Mouse (Mus musculus) bone marrow, adult 2 months (tissue): ENCODE measurements around the gene Nr5a2. TPM values are rescaled to one million over a fixed set of nuclear protein-coding genes. Genes with fewer than 3 reads are reported as not detected.

ENCODE experiments used
- H3K27ac ChIP-seq: fragments of 200-500 bp; 2 replicates; pipeline ENCODE4 v1.5.1; 2012; ENCODE audit warnings: low read depth, mild to moderate bottlenecking, control low read depth, inconsistent platforms, low read length; ENCODE audit not compliant: control insufficient read depth, poor library complexity, insufficient read depth
- H3K4me1 ChIP-seq: fragments of 200-500 bp; 2 replicates; pipeline ENCODE4 v1.6.1; 2011; ENCODE audit warnings: low read length; ENCODE audit not compliant: control insufficient read depth, insufficient read depth
- H3K4me3 ChIP-seq: fragments of 200-500 bp; replicated peaks from 2 replicates; pipeline ENCODE3; 2011; ENCODE audit warnings: mild to moderate bottlenecking, low read depth, low read length, control low read depth; ENCODE audit not compliant: control insufficient read depth
- CTCF ChIP-seq: fragments of 200-500 bp; IDR thresholded peaks from 2 replicates; pipeline ENCODE4 v1.5.1; 2011; ENCODE audit warnings: low read length, control low read depth; ENCODE audit not compliant: control insufficient read depth, insufficient read depth
- POLR2A ChIP-seq: fragments of 200-500 bp; IDR thresholded peaks from 2 replicates; pipeline ENCODE4 v1.6.1; 2011; ENCODE audit warnings: low read depth, mild to moderate bottlenecking, control low read depth, low read length, borderline replicate concordance; ENCODE audit not compliant: control insufficient read depth
- WGBS: fragments of 180-500 bp; shearing (Covaris S2); methylation state at CpG from one replicate; pipeline ENCODE4 v1.1.7; 2018; 5-methylcytosine and 5-hydroxymethylcytosine counted together
- polyA plus RNA-seq: library from polyadenylated mRNA; stranded (reverse); fragments of >200 nt; gene quantifications from 2 replicates; pipeline ENCODE4 v1.2.4, GENCODE M21; 2011; ENCODE audit warnings: low replicate concordance; ENCODE audit not compliant: missing spikeins, insufficient read depth, insufficient read length

The Nr5a2 gene
- polyA plus RNA-seq, 1 experiment, result 2.3 TPM

DNA sequence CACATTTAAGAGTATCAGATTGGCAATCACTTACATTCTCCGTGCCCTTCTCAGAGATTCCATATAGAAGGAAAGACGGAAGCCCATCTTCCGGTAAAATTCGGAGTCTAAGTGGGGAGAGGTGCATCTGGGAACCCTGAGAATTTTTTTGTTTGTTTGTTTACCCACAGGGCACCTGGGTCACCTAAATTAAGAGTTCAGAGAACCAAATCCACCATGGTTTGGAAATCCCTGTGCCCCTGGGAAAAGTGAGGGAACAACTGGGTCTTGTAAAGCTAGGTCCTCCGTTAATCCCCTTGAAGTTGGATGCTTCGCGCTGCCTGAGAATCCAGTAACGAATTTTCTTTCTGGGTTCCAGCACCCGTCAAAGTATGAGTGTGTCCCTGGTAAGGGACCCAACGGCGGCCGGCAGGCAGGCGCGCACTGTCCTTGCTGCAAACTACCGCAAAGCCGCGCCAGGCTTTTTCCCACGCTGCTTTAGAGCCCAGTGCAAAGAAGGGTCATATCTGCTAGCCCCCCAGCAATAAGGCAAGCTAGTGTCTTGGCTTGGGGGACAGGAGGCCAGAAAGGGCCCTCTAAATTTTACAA, 13.3 kb downstream of the Nr5a2 start:
- no peak overlapping the region for H3K4me3 ChIP-seq
- 6% methylated on average over 18 of the region's 18 CpGs for WGBS
- TF ChIP-seq CTCF (no peak), POLR2A (no peak)
- H3K4me1 ChIP-seq, result no peaks in the 10 kb centered on the region
- H3K27ac ChIP-seq, result no peak overlapping the region

DNA sequence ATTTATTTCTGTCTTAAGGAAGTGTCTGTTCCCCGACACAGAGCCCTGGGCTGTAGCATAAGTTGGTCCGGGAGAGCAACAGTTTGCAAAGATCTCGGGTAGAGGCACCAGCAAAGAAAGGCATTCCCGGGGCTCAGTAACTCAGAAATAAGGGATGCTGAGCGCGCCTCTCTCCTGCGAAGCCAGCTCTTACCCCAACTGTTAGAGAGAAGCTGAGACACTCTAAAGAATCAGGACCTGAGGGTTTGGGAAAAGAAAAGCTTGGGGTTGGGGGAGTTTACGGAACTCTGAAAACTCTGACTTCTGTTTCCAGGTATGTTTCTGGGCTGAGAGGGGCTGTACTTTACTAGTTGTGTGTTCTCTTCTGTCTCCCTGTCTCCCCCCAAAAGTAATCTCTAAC, 13.8 kb downstream of the Nr5a2 start:
- no peaks in the 10 kb centered on the region for H3K4me1 ChIP-seq
- TF ChIP-seq POLR2A (no peak), CTCF (no peak)
- 10% methylated on average over 8 of the region's 8 CpGs for WGBS
- H3K4me3 ChIP-seq, result no peak overlapping the region
- H3K27ac ChIP-seq, result no peak overlapping the region

DNA sequence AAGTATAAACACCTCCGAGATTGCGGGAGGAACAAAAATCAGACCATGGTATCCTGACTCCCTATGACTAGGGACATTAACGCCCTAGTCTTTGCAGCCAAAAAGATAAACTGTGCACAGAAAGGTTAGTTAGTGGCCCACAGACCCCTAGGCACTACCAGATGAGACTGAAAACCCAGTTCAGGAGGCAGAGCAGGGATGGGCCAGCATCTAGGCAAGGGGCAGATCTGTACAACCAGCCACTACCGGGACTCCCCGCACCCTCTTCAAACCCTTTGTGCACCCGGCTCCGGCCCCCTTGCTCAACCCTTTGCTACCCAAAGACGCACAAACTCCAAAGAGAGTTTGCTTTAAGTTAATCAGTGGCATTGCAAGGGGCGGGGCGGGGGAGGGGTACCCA, 14.4 kb downstream of the Nr5a2 start:
- TF ChIP-seq POLR2A, result no peak
- TF ChIP-seq CTCF, result no peak
- no peaks in the 10 kb centered on the region for H3K4me1 ChIP-seq
- WGBS, result 7% methylated on average over 10 of the region's 10 CpGs
- no peak overlapping the region for H3K27ac ChIP-seq
- no peak overlapping the region for H3K4me3 ChIP-seq

DNA sequence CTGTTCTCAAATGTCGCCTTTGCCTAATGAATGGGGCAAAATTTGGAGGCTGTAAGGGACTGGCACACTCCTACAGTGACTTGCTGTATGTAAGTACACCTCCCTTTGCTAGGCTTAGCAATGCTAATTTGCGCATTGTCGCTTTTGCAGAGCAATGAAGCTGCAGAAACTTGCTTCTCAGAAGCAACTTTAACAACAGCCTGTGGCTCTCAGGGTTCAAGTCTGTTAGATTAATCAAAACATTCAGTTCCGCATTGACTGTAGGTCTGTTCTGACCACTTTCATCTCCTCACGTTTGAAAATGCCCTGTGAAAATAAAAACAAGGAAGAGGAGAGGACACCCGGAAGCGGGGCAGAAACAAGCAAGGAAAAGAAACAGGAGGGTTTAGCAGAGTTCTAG, 14.8 kb downstream of the Nr5a2 start:
- 19% methylated on average over 7 of the region's 7 CpGs for WGBS
- Histone ChIP-seq H3K4me3 (no peak overlapping the region), H3K4me1 (no peaks in the 10 kb centered on the region), H3K27ac (no peak overlapping the region)
- TF ChIP-seq CTCF (no peak), POLR2A (no peak)

DNA sequence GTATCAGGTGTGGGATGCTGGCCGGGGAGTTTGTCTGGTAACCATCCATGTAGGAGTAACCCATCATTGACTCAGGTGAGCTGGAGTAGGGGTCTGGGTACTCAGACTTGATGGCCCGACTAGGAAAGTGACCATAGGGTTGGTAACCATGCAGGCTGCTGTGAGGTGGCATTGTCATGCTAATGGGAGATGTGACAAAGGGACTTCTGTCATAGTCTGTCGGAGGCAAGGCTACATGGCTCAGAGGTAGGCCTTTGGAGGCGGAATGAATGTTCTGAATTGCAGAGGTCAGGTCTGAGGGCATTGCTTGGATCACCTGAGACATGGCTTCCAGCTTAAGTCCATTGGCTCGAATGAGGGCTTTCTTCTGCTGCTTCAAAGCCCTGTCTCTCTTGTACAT, 19.6 kb downstream of the Nr5a2 start:
- H3K27ac ChIP-seq, result no peak overlapping the region
- WGBS, result 81% methylated on average over 5 of the region's 5 CpGs

DNA sequence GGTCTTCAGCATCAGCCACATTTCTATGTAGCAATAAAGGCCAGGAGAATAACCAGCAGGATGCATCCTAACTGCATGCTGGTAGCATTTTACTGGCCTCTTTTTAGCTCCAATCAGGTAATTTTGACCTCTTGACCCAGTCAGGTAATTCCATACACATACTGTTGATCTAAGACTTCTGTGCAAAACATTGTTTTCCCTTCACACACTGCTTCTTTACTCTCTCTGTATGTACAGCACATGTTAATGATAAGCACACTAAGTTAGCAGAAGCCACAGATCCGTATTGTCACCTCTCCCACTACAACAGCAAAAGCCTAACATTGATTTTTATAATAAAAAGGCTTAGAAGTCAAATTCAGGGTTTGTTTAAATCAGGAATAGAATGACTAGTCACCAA, 21.0 kb downstream of the Nr5a2 start:
- 50% methylated on average over 1 of the region's 1 CpGs for WGBS

More for the DNA sequence above, 19.6 kb downstream of the Nr5a2 start:
- no peak overlapping the region for H3K4me3 ChIP-seq
- no peaks in the 10 kb centered on the region for H3K4me1 ChIP-seq
- TF ChIP-seq POLR2A (no peak), CTCF (no peak)

DNA sequence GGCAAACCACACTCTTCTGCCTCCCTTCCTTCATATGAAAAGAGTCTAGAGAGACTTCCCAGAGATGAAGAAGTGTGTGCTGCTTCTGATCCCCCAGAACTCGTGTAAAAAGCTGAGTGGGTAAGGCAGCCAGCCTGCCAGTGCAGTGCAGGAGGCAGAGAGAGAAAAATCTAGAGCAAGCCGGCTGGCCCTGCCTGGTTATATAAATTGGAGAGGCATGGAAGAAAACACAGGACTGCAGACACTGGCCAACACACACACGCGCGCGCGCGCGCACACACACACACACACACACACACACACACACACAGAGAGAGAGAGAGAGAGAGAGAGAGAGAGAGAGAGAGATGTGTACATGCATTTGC, 24.3 kb downstream of the Nr5a2 start:
- H3K4me3 ChIP-seq, result no peak overlapping the region
- no peak for TF ChIP-seq POLR2A
- WGBS, result 87% methylated on average over 9 of the region's 9 CpGs
- no peak overlapping the region for H3K27ac ChIP-seq
- H3K4me1 ChIP-seq, result no peaks in the 10 kb centered on the region

More for the DNA sequence above, 21.0 kb downstream of the Nr5a2 start:
- no peak overlapping the region for H3K27ac ChIP-seq
- no peaks in the 10 kb centered on the region for H3K4me1 ChIP-seq
- H3K4me3 ChIP-seq, result no peak overlapping the region
- TF ChIP-seq POLR2A (no peak), CTCF (no peak)

DNA sequence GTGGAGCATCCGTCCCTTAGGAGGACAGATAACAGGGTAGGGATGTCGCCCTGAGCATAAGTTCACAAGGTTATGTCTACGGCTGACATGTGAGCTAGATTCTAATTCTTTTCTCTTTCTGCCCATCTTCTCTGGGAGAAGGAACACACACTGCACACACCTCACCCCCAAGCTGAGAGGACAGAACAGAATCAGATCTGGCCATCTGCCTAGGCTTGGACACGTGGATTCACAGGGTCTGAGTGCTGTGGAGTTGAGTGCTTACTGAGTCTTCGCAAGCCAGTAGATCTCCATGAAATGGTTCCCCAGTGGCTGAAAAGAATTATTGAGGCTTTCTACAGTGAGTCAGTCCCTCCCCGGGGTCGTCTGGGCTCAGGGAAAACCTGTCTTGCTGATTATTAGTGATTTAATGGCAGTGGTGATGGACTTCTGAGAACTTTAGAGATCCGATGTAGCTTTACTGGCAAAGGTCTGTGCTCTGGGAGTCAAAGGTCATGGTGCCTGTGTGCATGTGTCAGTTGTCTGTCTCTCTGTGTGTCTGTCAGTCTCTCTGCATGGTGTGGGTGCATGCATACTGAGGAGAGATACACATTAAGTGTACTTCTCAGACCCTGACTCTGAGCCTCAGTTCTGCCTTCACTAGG, 24.8 kb downstream of the Nr5a2 start:
- WGBS, result 75% methylated on average over 8 of the region's 8 CpGs
- no peak for TF ChIP-seq POLR2A
- TF ChIP-seq CTCF, result no peak

DNA sequence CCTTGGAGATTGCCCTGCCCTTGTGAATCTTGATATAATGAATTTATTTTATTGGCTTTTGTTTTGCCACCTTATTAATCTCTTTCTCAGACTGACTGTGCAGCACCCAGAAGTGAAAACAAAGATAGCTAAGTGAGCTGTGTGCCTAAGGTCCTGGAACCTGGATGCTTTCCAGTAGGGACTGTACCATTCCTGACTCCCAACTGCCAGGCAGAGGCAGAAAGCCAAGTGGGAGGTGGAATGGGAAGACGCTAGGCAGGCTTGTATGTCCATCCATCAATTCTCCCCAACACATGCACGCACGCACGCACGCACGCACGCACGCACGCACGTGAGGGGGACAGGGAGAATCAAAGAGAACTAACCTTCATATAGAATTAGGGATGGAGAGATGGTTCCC, 26.2 kb downstream of the Nr5a2 start:
- no peak for TF ChIP-seq CTCF
- no peak for TF ChIP-seq POLR2A
- Histone ChIP-seq H3K4me1 (no peaks in the 10 kb centered on the region), H3K27ac (no peak overlapping the region), H3K4me3 (no peak overlapping the region)
- WGBS, result 91% methylated on average over 10 of the region's 10 CpGs

More for the DNA sequence above, 24.8 kb downstream of the Nr5a2 start:
- Histone ChIP-seq H3K27ac (no peak overlapping the region), H3K4me1 (no peaks in the 10 kb centered on the region), H3K4me3 (no peak overlapping the region)
